Mouse (Mus musculus) hematopoietic stem cell, adult 5-6 weeks (primary cell): Measurements from ENCODE around the gene Faim. TPM values are rescaled to one million over a fixed set of nuclear protein-coding genes. Genes with fewer than 3 reads are reported as not detected.

ENCODE experiments used
- ATAC-seq, 2 experiments: fragments of 125-278 bp in 1 of 2; replicated peaks in 1 of 2; 2 replicates each; pipeline ENCODE4 v1.8.0; 2016 to 2017; ENCODE audit warnings: inconsistent platforms in 2 of 2, mild to moderate bottlenecking in 2 of 2, moderate number of reproducible peaks in 2 of 2, low read depth in 1 of 2, moderate TSS enrichment in 1 of 2; ENCODE audit not compliant: low FRiP score in 2 of 2, poor library complexity in 2 of 2, severe bottlenecking in 2 of 2, insufficient read depth in 1 of 2, low TSS enrichment in 1 of 2
- total RNA-seq: library from RNA; stranded (forward); fragments of 172-1452, 232-1000 nt; gene quantifications from 2 replicates; pipeline ENCODE4 v1.2.3, GENCODE M21; 2017

The Faim gene
- total RNA-seq, 1 experiment from 2014 or later: 105 TPM

- no peak for ATAC-seq
Measured at GRCm38 (mm10) chr9:98963661-98964060, 22.5 kb upstream of the Faim start.

- peak; percentile 67 to 72 for ATAC-seq
Measured at GRCm38 (mm10) chr9:98965084-98965483, 21.1 kb upstream of the Faim start.

GRCm38 (mm10) chr9:98973101-98973521 is 13.1 kb upstream of the Faim start:
- no peak for ATAC-seq

GRCm38 (mm10) chr9:98973561-98973960 is 12.6 kb upstream of the Faim start:
- no peak for ATAC-seq

- no peak for ATAC-seq
Measured at GRCm38 (mm10) chr9:98974898-98975297, 11.3 kb upstream of the Faim start.

GRCm38 (mm10) chr9:98976081-98976480 is 10.1 kb upstream of the Faim start:
- ATAC-seq: no peak

GRCm38 (mm10) chr9:98976520-98976919 is 9.7 kb upstream of the Faim start:
- 0 out of 4 replicates have a peak, but pooled peaks of 1 of the 2 experiments have one; percentile 14 for ATAC-seq

GRCm38 (mm10) chr9:98979431-98980416 is 6.4 kb upstream of the Faim start:
- ATAC-seq: peak; percentile 84 to 92

GRCm38 (mm10) chr9:98986476-98987096 is 413 bp downstream of the Faim start:
- ATAC-seq: peak in 1 of 2 experiments; percentile 23; a peak in 1 of 4 replicates

GRCm38 (mm10) chr9:98987131-98987530 is 958 bp downstream of the Faim start:
- no peak for ATAC-seq

GRCm38 (mm10) chr9:98994103-98994502 is 7.9 kb downstream of the Faim start:
- no peak for ATAC-seq

- ATAC-seq: peak; percentile 49 to 58; a peak in 2 of 4 replicates
Measured at GRCm38 (mm10) chr9:98999881-99000339, 13.7 kb downstream of the Faim start.

- no peak for ATAC-seq
Measured at GRCm38 (mm10) chr9:99001326-99001725, 15.2 kb downstream of the Faim start.

- peak in 1 of 2 experiments; percentile 40; a peak in 2 of 4 replicates for ATAC-seq
Measured at GRCm38 (mm10) chr9:99009069-99009897, 23.1 kb downstream of the Faim start.

GRCm38 (mm10) chr9:99009898-99010199 is 23.7 kb downstream of the Faim start:
- no peak for ATAC-seq

GRCm38 (mm10) chr9:99016301-99016700 is 30.1 kb downstream of the Faim start:
- ATAC-seq: no peak

GRCm38 (mm10) chr9:99016759-99017158 is 30.6 kb downstream of the Faim start:
- no peak for ATAC-seq
